Mouse (Mus musculus): ENCODE results near the gene Ccl11. TPM values are rescaled to one million over a fixed set of nuclear protein-coding genes. Genes with fewer than 3 reads are reported as not detected.

Ccl11 gene
- not detected for total RNA-seq (2023)

DNA sequence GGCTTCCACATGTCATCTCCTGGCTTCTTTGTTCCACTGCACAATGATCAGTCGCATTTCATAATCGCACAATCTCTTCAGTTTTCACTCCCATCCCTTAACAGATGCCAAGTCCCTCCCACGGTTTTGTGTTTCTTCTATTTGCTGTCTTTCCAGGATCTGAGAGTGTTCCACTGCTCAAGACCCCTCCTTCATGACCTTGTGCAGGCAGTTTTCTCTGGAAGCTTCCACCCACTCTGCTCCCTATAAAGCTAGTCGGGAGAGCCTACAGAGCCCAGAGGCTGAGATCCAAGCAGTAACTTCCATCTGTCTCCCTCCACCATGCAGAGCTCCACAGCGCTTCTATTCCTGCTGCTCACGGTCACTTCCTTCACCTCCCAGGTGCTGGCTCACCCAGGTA lies at the start of gene Ccl11:
TSS of gene Ccl11 (plus strand) at position 178 of the 400 bp plus-strand sequence.

DNA sequence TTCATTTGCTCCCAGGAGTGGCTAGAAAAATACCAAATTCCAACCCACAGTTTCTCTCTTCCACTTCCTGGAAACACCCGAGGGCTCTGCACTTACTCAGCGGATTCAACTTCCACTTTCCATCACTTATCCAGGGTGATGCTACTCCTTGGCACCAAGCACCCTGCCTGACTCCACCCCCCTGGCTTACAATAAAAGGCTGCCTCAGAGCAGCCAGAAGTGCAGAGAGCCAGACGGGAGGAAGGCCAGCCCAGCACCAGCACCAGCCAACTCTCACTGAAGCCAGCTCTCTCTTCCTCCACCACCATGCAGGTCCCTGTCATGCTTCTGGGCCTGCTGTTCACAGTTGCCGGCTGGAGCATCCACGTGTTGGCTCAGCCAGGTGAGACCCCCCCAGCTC lies 22.3 kb upstream of the Ccl11 start, which contains the start of gene Ccl2:
TSS of gene Ccl2 (plus strand) at position 216 of the 400 bp plus-strand sequence.

DNA sequence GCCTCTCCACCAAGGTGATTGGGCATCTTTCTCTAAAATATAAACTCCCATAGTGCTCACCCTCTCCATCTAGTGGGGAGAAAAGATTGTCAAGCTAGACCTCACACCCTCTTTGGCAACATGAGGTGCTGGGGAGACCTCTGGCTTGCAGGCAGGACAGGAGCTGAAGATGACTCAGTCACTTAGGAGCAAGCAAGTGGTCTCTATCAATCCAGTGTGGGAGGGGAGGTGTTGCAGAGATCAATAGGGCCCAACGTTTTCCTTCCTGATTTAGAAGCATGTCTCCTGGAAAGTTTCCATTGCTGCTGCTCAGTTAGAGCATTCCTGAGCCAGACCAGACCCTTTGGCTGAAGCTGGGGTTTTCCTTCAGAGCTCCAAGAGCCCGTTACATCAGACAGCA lies 19.1 kb upstream of the Ccl11 start, which contains the start of gene Gm17268:
TSS of gene Gm17268 (minus strand) at position 28 of the 400 bp plus-strand sequence.

DNA sequence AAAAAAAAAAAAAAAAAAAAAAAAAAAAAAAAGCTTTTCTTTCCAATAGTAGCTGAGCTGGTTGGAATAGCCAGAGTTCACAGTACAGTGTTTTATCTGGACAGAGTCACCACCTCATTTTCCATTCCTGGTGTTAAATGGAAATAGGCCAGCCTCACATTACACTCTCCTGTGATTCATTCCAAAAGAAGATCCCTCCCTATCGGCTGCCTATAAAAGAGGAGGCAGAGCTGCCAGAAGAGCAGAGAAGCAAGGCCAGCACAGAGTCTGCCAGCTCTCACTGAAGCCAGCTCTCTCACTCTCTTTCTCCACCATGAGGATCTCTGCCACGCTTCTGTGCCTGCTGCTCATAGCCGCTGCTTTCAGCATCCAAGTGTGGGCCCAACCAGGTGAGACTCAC lies 12.2 kb upstream of the Ccl11 start, which contains the start of gene Ccl7:
TSS of gene Ccl7 (plus strand) at position 242 of the 400 bp plus-strand sequence.

DNA sequence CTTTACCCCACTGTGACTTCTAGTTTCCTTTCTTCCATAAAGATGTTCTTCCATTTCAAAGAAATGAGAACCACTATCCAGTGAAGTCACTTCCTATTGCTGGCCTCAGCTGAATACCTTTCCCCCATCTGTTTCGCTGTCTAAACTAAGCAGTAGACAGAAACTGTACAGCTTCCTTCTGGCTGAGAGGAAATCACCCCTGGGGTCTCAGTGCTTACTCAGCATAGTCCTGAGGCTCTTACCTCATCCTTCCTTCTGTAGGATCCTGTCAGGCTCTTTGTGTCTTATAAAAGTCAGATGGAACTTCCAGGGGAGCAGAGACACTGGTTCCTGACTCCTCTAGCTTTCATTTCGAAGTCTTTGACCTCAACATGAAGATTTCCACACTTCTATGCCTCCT lies 43.9 kb downstream of the Ccl11 start, which contains the start of gene Ccl12:
TSS of gene Ccl12 (plus strand) at position 317 of the 400 bp plus-strand sequence.

Other genes with a start within 250 kb of the Ccl11 start
- under 1 TPM in 1 of 2 experiments, not detected in 1; 0.21 TPM for gene 5530401A14Rik, start 197.2 kb upstream of the Ccl11 start, total RNA-seq (2023)
- gene Asic2, start 89.4 kb upstream of the Ccl11 start, total RNA-seq (2023), result not detected
- gene Ccl2, start 22.3 kb upstream of the Ccl11 start, total RNA-seq (2023), result not detected
- not detected for gene Gm17268, start 19.3 kb upstream of the Ccl11 start, total RNA-seq (2023)
- gene Ccl7, start 12.1 kb upstream of the Ccl11 start, total RNA-seq (2023), result not detected
- not detected for gene Ccl12, start 44.0 kb downstream of the Ccl11 start, total RNA-seq (2023)
- gene Ccl8, start 57.4 kb downstream of the Ccl11 start, total RNA-seq (2023), result not detected
- 1 to 10 TPM in 1 of 2 experiments, not detected in 1; 1.3 TPM for gene Ccl1, start 247.9 kb downstream of the Ccl11 start, total RNA-seq (2023)